Mouse (Mus musculus) inflammation-experienced regulatory T-cells, adult 6 months (primary cell): ENCODE measurements around the gene Acot4. TPM values are rescaled to one million over a fixed set of nuclear protein-coding genes. Genes with fewer than 3 reads are reported as not detected.
"Not testable (repeated sequence)": the region's sequence is repeated elsewhere in the genome, so short reads cannot be mapped to it uniquely, and the experiment has no call there.

Experiments used
- ATAC-seq: one replicate; pipeline ENCODE4 v1.8.0; 2017
- polyA plus RNA-seq, 3 experiments: library from polyadenylated mRNA; unstranded; fragments of 100-300 nt; shearing (Covaris generic); gene quantifications; one replicate each; pipeline ENCODE4 v1.2.1; 2017

Acot4 gene
- polyA plus RNA-seq, 3 experiments from 2014 or later, result 0.16 TPM; not detected in 2

GRCm38 (mm10) chr12:84077371-84077990 lies 39.3 kb downstream of the Acot4 start:
- no peak for ATAC-seq

- no peak for ATAC-seq
Measured at GRCm38 (mm10) chr12:84083842-84084241, 45.7 kb downstream of the Acot4 start.

- ATAC-seq, result no peak
Measured at GRCm38 (mm10) chr12:84084581-84084980, 46.4 kb downstream of the Acot4 start.

- ATAC-seq, result not testable (repeated sequence)
Measured at GRCm38 (mm10) chr12:84094666-84095065, 56.5 kb downstream of the Acot4 start.

Other genes starting within 250 kb of the Acot4 start
- gene Numb, start 116.4 kb upstream of the Acot4 start, polyA plus RNA-seq, result 10 to 100 TPM; 30.5 to 42.4 (median 37.2) TPM
- 1 to 10 TPM; 1.3 to 2.2 (median 2.0) TPM for gene Riox1, start 87.8 kb upstream of the Acot4 start, polyA plus RNA-seq
- gene Heatr4, start 53.5 kb upstream of the Acot4 start, polyA plus RNA-seq, result not detected
- 10 to 100 TPM; 24.2 to 35.2 (median 24.9) TPM for gene Acot2, start 50.5 kb upstream of the Acot4 start, polyA plus RNA-seq
- not detected for gene Acot1, start 28.9 kb upstream of the Acot4 start, polyA plus RNA-seq
- not detected for gene Gm49366, start 556 bp downstream of the Acot4 start, polyA plus RNA-seq
- gene Acot3, start 13.8 kb downstream of the Acot4 start, polyA plus RNA-seq, result not detected
- gene Acot5, start 30.9 kb downstream of the Acot4 start, polyA plus RNA-seq, result not detected
- 1 to 10 TPM in 1 of 3 experiments, under 1 TPM in 2; 0.38 to 1.0 (median 0.47) TPM for gene Acot6, start 62.3 kb downstream of the Acot4 start, polyA plus RNA-seq
- 1 to 10 TPM in 1 of 3 experiments, not detected in 2; 1.0 TPM for gene Dnal1, start 76.0 kb downstream of the Acot4 start, polyA plus RNA-seq
- gene Pnma1, start 110.1 kb downstream of the Acot4 start, polyA plus RNA-seq, result under 1 TPM in 2 of 3 experiments, not detected in 1; 0.40 to 0.44 TPM
- gene Elmsan1, start 180.5 kb downstream of the Acot4 start, polyA plus RNA-seq, result 1 to 10 TPM; 3.9 to 9.5 (median 7.2) TPM
- 10 to 100 TPM; 39.1 to 48.8 (median 47.6) TPM for gene Ptgr2, start 246.9 kb downstream of the Acot4 start, polyA plus RNA-seq